Mouse (Mus musculus) forebrain, embryonic 11.5 days (tissue): ENCODE data around the gene Ctxn1. TPM values are rescaled to one million over a fixed set of nuclear protein-coding genes. Genes with fewer than 3 reads are reported as not detected.

ENCODE experiments used
- ATAC-seq: fragments of 200-750 bp; cut with Nextera tagmentation; replicated peaks from 2 replicates; pipeline ENCODE4 v1.8.0; 2017; ENCODE audit warnings: moderate TSS enrichment; ENCODE audit not compliant: low FRiP score
- DNase-seq: peaks from one replicate; pipeline ENCODE4 v3.0.0-alpha.2; 2017; ENCODE audit warnings: low spot score
- H3K27ac ChIP-seq: fragments of 300-500 bp; sonication (generic); 2 replicates; pipeline ENCODE4 v1.5.1; 2014; ENCODE audit warnings: low read depth, low read length
- H3K27me3 ChIP-seq: fragments of 300-500 bp; sonication (generic); 2 replicates; pipeline ENCODE4 v1.6.1; 2014; ENCODE audit warnings: mild to moderate bottlenecking, low read length, mixed read lengths; ENCODE audit not compliant: control insufficient read depth, insufficient read depth
- H3K36me3 ChIP-seq: fragments of 300-500 bp; sonication (generic); 2 replicates; pipeline ENCODE4 v1.6.1; 2014; ENCODE audit warnings: mild to moderate bottlenecking, low read length, moderate library complexity, mixed read lengths; ENCODE audit not compliant: control insufficient read depth, insufficient read depth
- H3K4me1 ChIP-seq: fragments of 300-500 bp; sonication (generic); replicated peaks from 2 replicates; pipeline ENCODE4 v1.6.1; 2014; ENCODE audit warnings: low read length, mixed read lengths; ENCODE audit not compliant: control insufficient read depth, insufficient read depth
- H3K4me2 ChIP-seq: fragments of 300-500 bp; sonication (generic); 2 replicates; pipeline ENCODE4 v1.6.1; 2014; ENCODE audit warnings: low read depth, mild to moderate bottlenecking, low read length, moderate library complexity, mixed read lengths; ENCODE audit not compliant: severe bottlenecking
- H3K4me3 ChIP-seq: fragments of 300-500 bp; sonication (generic); 2 replicates; pipeline ENCODE4 v1.5.1; 2014; ENCODE audit warnings: low read depth, low read length
- H3K9ac ChIP-seq: fragments of 300-500 bp; sonication (generic); 2 replicates; pipeline ENCODE4 v1.6.1; 2014; ENCODE audit warnings: low read length
- H3K9me3 ChIP-seq: fragments of 300-500 bp; sonication (generic); 2 replicates; pipeline ENCODE4 v1.6.1; 2016; ENCODE audit warnings: low read length, mixed read lengths; ENCODE audit not compliant: control insufficient read depth
- WGBS: fragments of 180-500 bp; shearing (Covaris S2); extraction: QIAGEN DNeasy Blood & Tissue Kit; methylation state at CpG from one replicate; pipeline ENCODE4 v1.1.7; 2014; 5-methylcytosine and 5-hydroxymethylcytosine counted together
- polyA plus RNA-seq: library from polyadenylated mRNA; unstranded; fragments of >200 nt; fragmentation: Nextera tagmentation; extraction: Ambion mirVana; gene quantifications from 2 replicates; pipeline ENCODE4 v1.2.1, GENCODE M21; 2014

Ctxn1 gene
- polyA plus RNA-seq, 1 experiment from 2014 or later: 153 TPM

GRCm38 (mm10) chr8:4227919-4228318, 31.2 kb downstream of the Ctxn1 start:
- Histone ChIP-seq H3K4me3 (no peak overlapping the region), H3K4me2 (no peak overlapping the region), H3K27me3 (peaks cover 7% of the 10 kb centered on the region), H3K9me3 (no peaks in the 10 kb centered on the region), H3K4me1 (peaks cover 2% of the 10 kb centered on the region; the same call in 1 of the 2 replicates), H3K27ac (no peak overlapping the region), H3K9ac (no peak overlapping the region), H3K36me3 (no peaks in the 10 kb centered on the region)
- 90% methylated on average over 4 of the region's 4 CpGs for WGBS
- ATAC-seq: no peak
- no peak for DNase-seq

GRCm38 (mm10) chr8:4226739-4227347, 32.2 kb downstream of the Ctxn1 start, which contains the start of gene Lrrc8e:
Gene Lrrc8e (plus strand): TSS chr8:4226827.
- Histone ChIP-seq H3K4me1 (peaks cover 2% of the 10 kb centered on the region; the same call in 1 of the 2 replicates), H3K9ac (peak within 1 kb of the TSS; percentile 21; the same call in 1 of the 2 replicates), H3K27ac (no peak within 1 kb of the TSS), H3K4me2 (peak within 1 kb of the TSS; percentile 43), H3K27me3 (peaks cover 7% of the 10 kb centered on the region), H3K9me3 (no peaks in the 10 kb centered on the region), H3K36me3 (no peaks in the 10 kb centered on the region), H3K4me3 (peak within 1 kb of the TSS; percentile 12)
- DNase-seq: no peak
- 4% methylated on average over 33 of the region's 33 CpGs for WGBS
- ATAC-seq: peak; percentile 63

- H3K36me3 ChIP-seq: no peaks in the 10 kb centered on the region
- peak overlapping the region; percentile 12; the same call in 1 of the 2 replicates for H3K4me3 ChIP-seq
- peak overlapping the region; percentile 43; the same call in 1 of the 2 replicates for H3K4me2 ChIP-seq
- peaks cover 7% of the 10 kb centered on the region for H3K27me3 ChIP-seq
- no peaks in the 10 kb centered on the region for H3K9me3 ChIP-seq
- peak; percentile 21; the same call in 1 of the 2 replicates for ATAC-seq
- H3K27ac ChIP-seq: no peak overlapping the region
- H3K4me1 ChIP-seq: peaks cover 2% of the 10 kb centered on the region; the same call in 1 of the 2 replicates
- DNase-seq: no peak
- 29% methylated on average over 4 of the region's 4 CpGs for WGBS
- H3K9ac ChIP-seq: no peak overlapping the region
These were observed 32.8 kb downstream of the Ctxn1 start for GRCm38 (mm10) chr8:4226323-4226722.

- Histone ChIP-seq H3K4me3 (no peak overlapping the region), H3K36me3 (no peaks in the 10 kb centered on the region), H3K9me3 (no peaks in the 10 kb centered on the region), H3K4me1 (peaks cover 2% of the 10 kb centered on the region; the same call in 1 of the 2 replicates), H3K27me3 (peaks cover 2% of the 10 kb centered on the region), H3K4me2 (no peak overlapping the region), H3K27ac (no peak overlapping the region), H3K9ac (no peak overlapping the region)
- DNase-seq (no peak), ATAC-seq (no peak)
These were observed 37.0 kb downstream of the Ctxn1 start for GRCm38 (mm10) chr8:4222059-4222458.

- whole genome bisulfite sequencing: 88% methylated on average over 3 of the region's 3 CpGs
- Histone ChIP-seq H3K4me2 (no peak overlapping the region), H3K36me3 (no peaks in the 10 kb centered on the region; the same call in 1 of the 2 replicates), H3K9ac (no peak overlapping the region), H3K9me3 (no peaks in the 10 kb centered on the region), H3K4me3 (no peak overlapping the region), H3K27me3 (no peaks in the 10 kb centered on the region), H3K27ac (no peak overlapping the region), H3K4me1 (peaks cover 2% of the 10 kb centered on the region; the same call in 1 of the 2 replicates)
- no peak for ATAC-seq
- no peak for DNase-seq
These were observed 39.5 kb downstream of the Ctxn1 start for GRCm38 (mm10) chr8:4219617-4220016.

GRCm38 (mm10) chr8:4216791-4217621, 42.1 kb downstream of the Ctxn1 start, which contains the start of gene Prr36:
Gene Prr36 (minus strand): TSS chr8:4217459.
- H3K9ac ChIP-seq: peak within 1 kb of the TSS; percentile 86
- peak within 1 kb of the TSS; percentile 53 for H3K4me2 ChIP-seq
- under 1% methylated on average over 44 of the region's 44 CpGs for whole genome bisulfite sequencing
- H3K4me1 ChIP-seq: peaks cover 15% of the 10 kb centered on the region
- ATAC-seq: peak; percentile 90
- no peaks in the 10 kb centered on the region for H3K9me3 ChIP-seq
- H3K4me3 ChIP-seq: peak within 1 kb of the TSS; percentile 65
- no peaks in the 10 kb centered on the region for H3K27me3 ChIP-seq
- DNase-seq: peak; percentile 90
- peak within 1 kb of the TSS; percentile 82 for H3K27ac ChIP-seq
- no peaks in the 10 kb centered on the region; the same call in 1 of the 2 replicates for H3K36me3 ChIP-seq

- 0 out of 2 replicates have a peak, but pooled peaks have one; percentile 0 for ATAC-seq
- Histone ChIP-seq H3K27me3 (no peaks in the 10 kb centered on the region), H3K4me3 (peak overlapping the region; percentile 65), H3K36me3 (no peaks in the 10 kb centered on the region; the same call in 1 of the 2 replicates), H3K9me3 (no peaks in the 10 kb centered on the region), H3K4me2 (peak overlapping the region; percentile 53), H3K4me1 (peaks cover 15% of the 10 kb centered on the region), H3K9ac (peak overlapping the region; percentile 86), H3K27ac (peak overlapping the region; percentile 82; the same call in 1 of the 2 replicates)
- 4% methylated on average over 18 of the region's 18 CpGs for WGBS
- DNase-seq: no peak
These were observed 42.8 kb downstream of the Ctxn1 start for GRCm38 (mm10) chr8:4216296-4216695.
